Mouse (Mus musculus): Measurements from ENCODE around the gene Tmc4. TPM values are rescaled to one million over a fixed set of nuclear protein-coding genes. Genes with fewer than 3 reads are reported as not detected.
A peak's percentile ranks its signal among the peaks of the same experiment; 100 is the strongest.

Tmc4 gene
- polyA plus RNA-seq, 1 experiment from 2014 or later: 25.3 TPM

GRCm38 (mm10) chr7:3644672-3645487, 32.5 kb downstream of the Tmc4 start, which contains the start of gene Cnot3:
TSS of gene Cnot3 (plus strand) at chr7:3645268.
- H3K4me2 ChIP-seq (replicated peaks; ENCODE audit: low read depth, low read length): peak within 1 kb of the TSS; percentile 91
- peak within 1 kb of the TSS; percentile 99 for H3K9ac ChIP-seq (replicated peaks; ENCODE audit: low read length)
- ATAC-seq (ENCODE audit: low FRiP score, low TSS enrichment): peak; percentile 99
- WGBS: under 1% methylated on average over 51 of the region's 58 CpGs
- H3K4me1 ChIP-seq (ENCODE audit: insufficient read depth, low read length): peaks cover 34% of the 10 kb centered on the region
- peak within 1 kb of the TSS; percentile 99 for H3K27ac ChIP-seq (ENCODE audit: low read length)
- peaks cover 16% of the 10 kb centered on the region for H3K36me3 ChIP-seq (ENCODE audit: insufficient read depth, low read length)
- peak within 1 kb of the TSS; percentile 76 for H3K4me3 ChIP-seq (ENCODE audit: low read length)
- H3K9me3 ChIP-seq (ENCODE audit: low read length): no peaks in the 10 kb centered on the region
- H3K27me3 ChIP-seq (ENCODE audit: insufficient read depth, low read length): no peaks in the 10 kb centered on the region

GRCm38 (mm10) chr7:3644348-3644671, 33.0 kb downstream of the Tmc4 start:
- peak overlapping the region; percentile 67 for H3K4me2 ChIP-seq (replicated peaks; ENCODE audit: low read depth, low read length)
- peak overlapping the region; percentile 73 for H3K27ac ChIP-seq (ENCODE audit: low read length)
- no peaks in the 10 kb centered on the region for H3K9me3 ChIP-seq (ENCODE audit: low read length)
- peaks cover 34% of the 10 kb centered on the region for H3K4me1 ChIP-seq (ENCODE audit: insufficient read depth, low read length)
- under 1% methylated on average over 11 of the region's 11 CpGs for WGBS
- no peak for ATAC-seq (ENCODE audit: low FRiP score, low TSS enrichment)
- peaks cover 22% of the 10 kb centered on the region for H3K36me3 ChIP-seq (ENCODE audit: insufficient read depth, low read length)
- peak overlapping the region; percentile 42 for H3K9ac ChIP-seq (replicated peaks; ENCODE audit: low read length)
- H3K27me3 ChIP-seq (ENCODE audit: insufficient read depth, low read length): no peaks in the 10 kb centered on the region
- peak overlapping the region; percentile 76 for H3K4me3 ChIP-seq (ENCODE audit: low read length)

DNA sequence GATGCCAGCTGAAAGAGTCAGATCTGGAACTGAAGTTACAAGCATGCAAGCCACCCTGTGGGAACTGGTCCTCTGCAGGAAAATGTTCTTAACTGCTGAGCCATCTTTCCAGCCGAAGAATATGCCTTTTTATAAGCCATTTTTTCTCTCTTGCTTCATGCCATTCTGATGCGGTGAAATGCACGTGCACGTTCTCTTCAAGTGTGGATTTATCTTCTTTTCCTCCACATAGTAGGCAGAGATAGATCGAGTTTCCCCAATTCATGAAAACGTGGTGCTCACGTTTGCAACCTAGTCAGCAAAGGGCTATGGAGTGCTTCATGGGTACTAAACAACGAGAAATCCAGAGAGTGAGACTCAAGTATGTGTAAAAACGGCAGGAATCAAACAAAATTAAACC, 33.5 kb downstream of the Tmc4 start:
- WGBS: 16% methylated on average over 9 of the region's 9 CpGs
- no peak overlapping the region for H3K27ac ChIP-seq (ENCODE audit: low read length)
- no peaks in the 10 kb centered on the region for H3K9me3 ChIP-seq (ENCODE audit: low read length)
- peaks cover 34% of the 10 kb centered on the region for H3K4me1 ChIP-seq (ENCODE audit: insufficient read depth, low read length)
- peak overlapping the region; percentile 67 for H3K4me2 ChIP-seq (replicated peaks; ENCODE audit: low read depth, low read length)
- H3K36me3 ChIP-seq (ENCODE audit: insufficient read depth, low read length): peaks cover 26% of the 10 kb centered on the region
- H3K9ac ChIP-seq (replicated peaks; ENCODE audit: low read length): peak overlapping the region; percentile 42
- peak overlapping the region; percentile 76 for H3K4me3 ChIP-seq (ENCODE audit: low read length)
- H3K27me3 ChIP-seq (ENCODE audit: insufficient read depth, low read length): no peaks in the 10 kb centered on the region
- no peak for ATAC-seq (ENCODE audit: low FRiP score, low TSS enrichment)

DNA sequence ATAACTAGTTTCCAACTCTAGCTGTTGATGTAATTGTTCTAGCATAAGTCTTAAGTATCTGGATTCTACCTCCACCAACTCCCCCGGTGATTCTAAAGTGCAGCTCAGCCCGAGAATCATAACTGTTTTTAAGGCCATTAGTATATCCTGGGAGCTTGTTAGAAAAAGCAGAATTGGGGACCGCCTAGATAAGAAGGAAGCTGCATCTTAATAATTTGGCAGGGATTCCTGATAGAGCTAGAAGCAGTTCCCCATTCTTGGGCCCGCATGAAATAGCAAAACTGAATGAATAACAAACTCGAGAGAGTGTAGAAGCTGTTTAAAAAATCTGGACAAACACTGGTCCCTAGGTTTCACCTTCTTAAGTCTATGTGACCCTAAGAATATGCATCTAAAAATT, 33.9 kb downstream of the Tmc4 start:
- Histone ChIP-seq H3K36me3 (ENCODE audit: insufficient read depth, low read length) (peaks cover 30% of the 10 kb centered on the region), H3K9me3 (ENCODE audit: low read length) (no peaks in the 10 kb centered on the region), H3K4me1 (ENCODE audit: insufficient read depth, low read length) (peaks cover 30% of the 10 kb centered on the region), H3K4me2 (replicated peaks; ENCODE audit: low read depth, low read length) (peak overlapping the region; percentile 67; the same call in 1 of the 2 replicates), H3K4me3 (ENCODE audit: low read length) (no peak overlapping the region), H3K9ac (replicated peaks; ENCODE audit: low read length) (no peak overlapping the region), H3K27ac (ENCODE audit: low read length) (no peak overlapping the region), H3K27me3 (ENCODE audit: insufficient read depth, low read length) (no peaks in the 10 kb centered on the region)
- ATAC-seq (ENCODE audit: low FRiP score, low TSS enrichment): no peak
- WGBS: 69% methylated on average over 5 of the region's 5 CpGs

DNA sequence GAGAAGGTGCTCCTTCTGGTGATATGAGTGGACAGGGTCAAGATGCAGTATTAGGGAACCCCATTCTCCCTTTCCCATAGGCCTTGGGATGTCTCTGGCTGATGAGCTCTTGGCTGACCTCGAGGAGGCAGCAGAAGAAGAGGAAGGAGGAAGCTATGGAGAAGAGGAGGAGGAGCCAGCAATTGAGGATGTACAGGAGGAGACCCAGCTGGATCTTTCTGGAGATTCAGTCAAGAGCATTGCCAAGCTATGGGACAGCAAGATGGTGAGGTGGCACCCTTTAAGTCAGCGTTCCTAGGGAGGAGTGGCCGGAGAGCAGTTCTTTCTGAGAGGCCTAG, 46.9 kb downstream of the Tmc4 start:
- H3K27ac ChIP-seq (ENCODE audit: low read length): no peak overlapping the region
- peak; percentile 23; the same call in 1 of the 2 replicates for ATAC-seq (ENCODE audit: low FRiP score, low TSS enrichment)
- 57% methylated on average over 3 of the region's 3 CpGs for WGBS

GRCm38 (mm10) chr7:3629543-3630477, 47.5 kb downstream of the Tmc4 start, which contains the start of the genes Tfpt and Prpf31:
TSS of gene Tfpt (minus strand) at chr7:3629929.
TSS of gene Prpf31 (plus strand) at chr7:3629985.
- Histone ChIP-seq H3K36me3 (ENCODE audit: insufficient read depth, low read length) (peaks cover 28% of the 10 kb centered on the region), H3K9me3 (ENCODE audit: low read length) (no peaks in the 10 kb centered on the region), H3K4me2 (replicated peaks; ENCODE audit: low read depth, low read length) (peak within 1 kb of the TSS; percentile 98), H3K27ac (ENCODE audit: low read length) (peak within 1 kb of the TSS; percentile 88), H3K4me1 (ENCODE audit: insufficient read depth, low read length) (peaks cover 22% of the 10 kb centered on the region), H3K27me3 (ENCODE audit: insufficient read depth, low read length) (no peaks in the 10 kb centered on the region), H3K4me3 (ENCODE audit: low read length) (peak within 1 kb of the TSS; percentile 71), H3K9ac (replicated peaks; ENCODE audit: low read length) (peak within 1 kb of the TSS; percentile 88)
- WGBS: 1% methylated on average over 47 of the region's 47 CpGs
- ATAC-seq (ENCODE audit: low FRiP score, low TSS enrichment): peak; percentile 86

More for the DNA sequence above, 46.9 kb downstream of the Tmc4 start:
- H3K4me1 ChIP-seq (ENCODE audit: insufficient read depth, low read length): peaks cover 22% of the 10 kb centered on the region
- H3K27me3 ChIP-seq (ENCODE audit: insufficient read depth, low read length): no peaks in the 10 kb centered on the region
- H3K4me2 ChIP-seq (replicated peaks; ENCODE audit: low read depth, low read length): peak overlapping the region; percentile 95
- H3K9me3 ChIP-seq (ENCODE audit: low read length): no peaks in the 10 kb centered on the region
- peak overlapping the region; percentile 88 for H3K9ac ChIP-seq (replicated peaks; ENCODE audit: low read length)
- H3K4me3 ChIP-seq (ENCODE audit: low read length): peak overlapping the region; percentile 71
- H3K36me3 ChIP-seq (ENCODE audit: insufficient read depth, low read length): peaks cover 28% of the 10 kb centered on the region

DNA sequence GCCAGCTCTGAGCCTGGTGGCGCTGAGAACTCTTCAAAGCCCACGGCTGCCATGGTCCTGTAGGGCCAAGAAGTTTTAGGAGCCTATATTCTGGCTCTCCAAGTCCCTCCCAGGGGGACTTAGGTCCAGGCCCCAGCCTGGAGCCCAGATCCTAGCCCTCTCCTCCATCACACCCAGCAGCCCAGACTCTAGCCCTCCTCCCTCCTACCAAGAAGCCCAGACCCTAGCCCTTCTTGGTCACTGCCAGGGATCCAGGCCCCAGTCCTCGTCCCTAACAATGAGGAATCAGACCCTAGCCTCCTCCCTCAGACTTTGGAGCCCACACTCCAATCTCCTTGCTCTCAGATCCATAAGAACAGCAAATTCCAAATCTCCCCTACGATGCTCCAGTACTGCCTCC, 48.3 kb downstream of the Tmc4 start:
- H3K9me3 ChIP-seq (ENCODE audit: low read length): no peaks in the 10 kb centered on the region
- H3K9ac ChIP-seq (replicated peaks; ENCODE audit: low read length): peak overlapping the region; percentile 88
- 0 out of 2 replicates have a peak overlapping the region, but pooled peaks have one; percentile 88 for H3K27ac ChIP-seq (ENCODE audit: low read length)
- peaks cover 31% of the 10 kb centered on the region for H3K36me3 ChIP-seq (ENCODE audit: insufficient read depth, low read length)
- WGBS: 39% methylated on average over 4 of the region's 4 CpGs
- ATAC-seq (ENCODE audit: low FRiP score, low TSS enrichment): peak; percentile 36
- H3K4me1 ChIP-seq (ENCODE audit: insufficient read depth, low read length): peaks cover 22% of the 10 kb centered on the region
- H3K4me3 ChIP-seq (ENCODE audit: low read length): peak overlapping the region; percentile 71
- no peaks in the 10 kb centered on the region for H3K27me3 ChIP-seq (ENCODE audit: insufficient read depth, low read length)
- H3K4me2 ChIP-seq (replicated peaks; ENCODE audit: low read depth, low read length): peak overlapping the region; percentile 98

DNA sequence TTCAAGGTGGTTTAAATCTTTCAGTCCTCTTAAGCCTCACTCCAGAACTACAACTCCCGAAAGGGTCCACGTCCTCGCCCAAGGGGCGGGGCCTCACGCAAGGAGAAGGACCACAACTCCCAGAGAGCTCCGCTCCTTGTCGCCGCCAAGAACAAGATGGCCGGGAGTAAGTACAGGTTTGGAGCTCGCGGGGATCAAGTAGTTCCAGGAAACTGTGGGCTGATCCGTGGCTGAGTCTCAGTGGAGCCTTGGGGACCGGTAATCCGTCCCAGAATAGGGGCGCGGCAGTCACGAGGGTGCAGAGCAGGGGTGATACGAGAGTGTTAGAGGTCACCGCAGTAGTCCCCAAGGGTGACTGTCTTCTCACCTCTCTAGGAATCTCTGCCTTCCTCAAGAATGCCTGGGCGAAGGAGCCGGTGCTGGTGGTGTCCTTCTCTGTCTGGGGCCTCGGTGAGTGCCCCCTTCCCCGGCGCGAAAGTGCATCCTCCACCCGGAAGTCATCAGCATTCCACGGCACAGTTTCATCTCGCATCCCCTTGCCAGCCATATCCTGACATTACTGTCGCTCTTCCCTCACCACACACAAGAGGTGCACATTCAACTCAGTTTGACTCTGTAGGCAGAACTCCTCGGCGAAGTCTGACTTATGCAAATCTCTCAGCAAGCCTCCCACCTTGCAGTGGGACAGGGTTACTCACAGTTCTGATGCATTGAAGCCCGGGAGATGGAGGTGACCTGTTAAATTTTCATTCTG, 59.9 kb downstream of the Tmc4 start, which contains the start of gene Ndufa3:
Gene Ndufa3, plus strand, starts transcription at position 132 of the 754 bp plus-strand sequence.
- Histone ChIP-seq H3K27me3 (ENCODE audit: insufficient read depth, low read length) (no peaks in the 10 kb centered on the region), H3K4me2 (replicated peaks; ENCODE audit: low read depth, low read length) (peak within 1 kb of the TSS; percentile 75), H3K9me3 (ENCODE audit: low read length) (no peaks in the 10 kb centered on the region), H3K36me3 (ENCODE audit: insufficient read depth, low read length) (peaks cover 22% of the 10 kb centered on the region), H3K9ac (replicated peaks; ENCODE audit: low read length) (peak within 1 kb of the TSS; percentile 78), H3K27ac (ENCODE audit: low read length) (peak within 1 kb of the TSS; percentile 19), H3K4me1 (ENCODE audit: insufficient read depth, low read length) (peaks cover 5% of the 10 kb centered on the region), H3K4me3 (ENCODE audit: low read length) (peak within 1 kb of the TSS; percentile 64)
- ATAC-seq (ENCODE audit: low FRiP score, low TSS enrichment): peak; percentile 96
- WGBS: 1% methylated on average over 32 of the region's 32 CpGs

Data from kidney, embryonic 16.5 days (tissue).